Mouse (Mus musculus): ENCODE measurements around the gene Zfp968.
"Not testable (repeated sequence)": the region's sequence is repeated elsewhere in the genome, so short reads cannot be mapped to it uniquely, and the experiment has no call there.

Gene Zfp968

DNA sequence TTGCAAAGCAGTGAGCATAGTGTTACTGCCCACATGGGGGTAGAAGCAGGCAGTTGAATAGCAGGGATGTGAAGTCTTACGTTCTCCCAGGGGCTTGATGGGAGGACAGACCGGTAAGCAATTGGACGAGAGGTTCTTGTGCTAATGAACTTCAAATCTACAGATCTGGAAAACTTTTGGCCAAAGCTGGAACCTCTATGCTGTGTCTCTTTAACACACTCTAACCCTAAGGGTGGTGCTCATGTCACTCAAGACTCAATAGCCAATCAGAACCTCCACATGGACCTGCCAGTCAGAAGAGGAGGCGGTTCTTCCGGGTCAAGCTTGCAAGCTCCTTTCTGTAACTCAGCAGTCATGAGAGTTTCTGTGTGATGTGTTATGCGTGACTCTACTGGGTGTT, at the start of gene Zfp968:
Gene Zfp968 (plus strand): TSS at position 301 of the 400 bp plus-strand sequence.
- not testable (repeated sequence) for DNase-seq (ENCODE audit: extremely low read depth, low read depth, low spot score)

DNA sequence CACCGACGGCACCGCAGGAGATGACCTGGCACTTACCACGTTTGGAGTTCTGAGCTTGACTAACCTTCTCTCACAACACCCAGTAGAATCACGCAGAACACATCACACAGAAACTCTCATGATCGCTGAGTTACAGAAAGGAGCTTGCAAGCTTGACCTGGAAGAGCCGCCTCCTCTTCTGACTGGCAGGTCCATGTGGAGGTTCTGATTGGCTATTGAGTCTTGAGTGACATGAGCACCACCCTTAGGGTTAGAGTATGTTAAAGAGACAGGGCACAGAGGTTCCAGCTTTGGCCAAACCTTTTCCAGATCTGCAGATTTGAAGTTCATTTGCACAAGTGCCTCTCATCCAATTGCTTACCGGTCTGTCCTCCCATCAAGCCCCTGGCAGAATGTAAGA, 34.1 kb upstream of the Zfp968 start, which contains the start of gene Gm4631:
Gene Gm4631 (minus strand): TSS at position 101 of the 400 bp plus-strand sequence.
- DNase-seq (ENCODE audit: extremely low read depth, low read depth, low spot score), result not testable (repeated sequence)

Data from fat pad, adult 2 months (tissue).